Mouse (Mus musculus) hindbrain, embryonic 12.5 days (tissue): ENCODE results near the gene Ap3d1. TPM values are rescaled to one million over a fixed set of nuclear protein-coding genes. Genes with fewer than 3 reads are reported as not detected.

Experiments used
- ATAC-seq: fragments of 200-750 bp; cut with Nextera tagmentation; 2 replicates; pipeline ENCODE4 v1.8.0; 2017; ENCODE audit warnings: moderate TSS enrichment; ENCODE audit not compliant: low FRiP score
- H3K27ac ChIP-seq: fragments of 300-500 bp; sonication (generic); 2 replicates; pipeline ENCODE4 v1.5.1; 2016; ENCODE audit warnings: mild to moderate bottlenecking
- H3K27me3 ChIP-seq: fragments of 300-500 bp; sonication (generic); 2 replicates; pipeline ENCODE4 v1.6.1; 2016; ENCODE audit warnings: mild to moderate bottlenecking
- H3K36me3 ChIP-seq: fragments of 300-500 bp; sonication (generic); 2 replicates; pipeline ENCODE4 v1.6.1; 2016; ENCODE audit warnings: mild to moderate bottlenecking
- H3K4me1 ChIP-seq: fragments of 300-500 bp; sonication (generic); 2 replicates; pipeline ENCODE4 v1.6.1; 2016
- H3K4me2 ChIP-seq: fragments of 300-500 bp; sonication (generic); replicated peaks from 2 replicates; pipeline ENCODE4 v1.6.1; 2016; ENCODE audit warnings: mild to moderate bottlenecking
- H3K4me3 ChIP-seq: fragments of 300-500 bp; sonication (generic); 2 replicates; pipeline ENCODE4 v1.5.1; 2016; ENCODE audit warnings: mild to moderate bottlenecking
- H3K9ac ChIP-seq: fragments of 300-500 bp; sonication (generic); 2 replicates; pipeline ENCODE4 v1.6.1; 2016; ENCODE audit warnings: mild to moderate bottlenecking, moderate library complexity
- H3K9me3 ChIP-seq: fragments of 300-500 bp; sonication (generic); replicated peaks from 2 replicates; pipeline ENCODE4 v1.6.1; 2016; ENCODE audit warnings: mild to moderate bottlenecking
- WGBS: fragments of 180-500 bp; shearing (Covaris S2); methylation state at CpG from one replicate; pipeline ENCODE4 v1.1.7; 2016; 5-methylcytosine and 5-hydroxymethylcytosine counted together
- polyA plus RNA-seq: library from polyadenylated mRNA; unstranded; fragments of >200 nt; fragmentation: Nextera tagmentation; extraction: Ambion mirVana; gene quantifications from 2 replicates; pipeline ENCODE4 v1.2.1, GENCODE M21; 2016

Gene Ap3d1
- polyA plus RNA-seq, 1 experiment from 2014 or later = 101 TPM

DNA sequence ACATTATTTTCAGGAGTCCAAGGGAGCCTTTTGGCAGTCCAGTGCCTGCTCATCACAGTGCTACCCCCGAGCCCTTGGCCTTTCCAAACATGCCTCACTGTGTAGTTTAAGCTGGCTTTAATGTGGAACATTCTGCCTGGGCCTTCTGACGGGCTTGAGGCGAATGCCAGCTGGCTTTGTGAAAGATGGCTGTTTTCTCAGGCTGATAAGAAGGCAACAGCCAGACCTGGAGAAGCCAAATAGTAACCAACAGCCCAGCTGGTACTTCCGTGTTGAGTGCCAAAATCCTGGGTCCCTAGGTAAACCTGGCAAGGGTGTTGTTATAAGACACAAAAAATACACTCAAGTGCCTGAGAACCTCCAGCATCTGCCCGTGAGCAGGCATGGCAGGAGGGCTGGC lies 5.3 kb downstream of the Ap3d1 start:
- no peak overlapping the region for H3K4me3 ChIP-seq
- peaks cover 18% of the 10 kb centered on the region for H3K36me3 ChIP-seq
- H3K9me3 ChIP-seq = no peaks in the 10 kb centered on the region
- peaks cover 19% of the 10 kb centered on the region for H3K4me1 ChIP-seq
- ATAC-seq = no peak
- no peak overlapping the region for H3K27ac ChIP-seq
- H3K27me3 ChIP-seq = no peaks in the 10 kb centered on the region
- H3K9ac ChIP-seq = no peak overlapping the region
- 82% methylated on average over 5 of the region's 5 CpGs for WGBS
- H3K4me2 ChIP-seq = no peak overlapping the region

GRCm38 (mm10) chr10:80732611-80733101 lies 9.4 kb downstream of the Ap3d1 start:
- Histone ChIP-seq H3K4me2 (no peak overlapping the region), H3K36me3 (peaks cover 59% of the 10 kb centered on the region), H3K9me3 (no peaks in the 10 kb centered on the region), H3K27ac (no peak overlapping the region), H3K9ac (0 out of 2 replicates have a peak overlapping the region, but pooled peaks have one; percentile 8), H3K27me3 (no peaks in the 10 kb centered on the region), H3K4me1 (no peaks in the 10 kb centered on the region; the same call in 1 of the 2 replicates), H3K4me3 (no peak overlapping the region)
- ATAC-seq = no peak
- 93% methylated on average over 6 of the region's 6 CpGs for WGBS

GRCm38 (mm10) chr10:80727369-80728127 lies 14.5 kb downstream of the Ap3d1 start:
- Histone ChIP-seq H3K27me3 (no peaks in the 10 kb centered on the region), H3K4me2 (no peak overlapping the region), H3K36me3 (peaks cover 91% of the 10 kb centered on the region)

GRCm38 (mm10) chr10:80717281-80717680 lies 24.8 kb downstream of the Ap3d1 start:
- H3K4me1 ChIP-seq = no peaks in the 10 kb centered on the region
- no peak overlapping the region for H3K4me2 ChIP-seq
- no peaks in the 10 kb centered on the region for H3K9me3 ChIP-seq
- peaks cover 97% of the 10 kb centered on the region for H3K36me3 ChIP-seq
- H3K27ac ChIP-seq = no peak overlapping the region
- no peak overlapping the region for H3K9ac ChIP-seq
- ATAC-seq = no peak
- H3K4me3 ChIP-seq = no peak overlapping the region
- WGBS = 100% methylated on average over 1 of the region's 1 CpGs
- H3K27me3 ChIP-seq = no peaks in the 10 kb centered on the region

More at GRCm38 (mm10) chr10:80727369-80728127, 14.5 kb downstream of the Ap3d1 start:
- Histone ChIP-seq H3K4me1 (no peaks in the 10 kb centered on the region), H3K27ac (no peak overlapping the region), H3K9me3 (no peaks in the 10 kb centered on the region), H3K9ac (no peak overlapping the region), H3K4me3 (no peak overlapping the region)
- WGBS = 85% methylated on average over 5 of the region's 5 CpGs
- no peak for ATAC-seq

DNA sequence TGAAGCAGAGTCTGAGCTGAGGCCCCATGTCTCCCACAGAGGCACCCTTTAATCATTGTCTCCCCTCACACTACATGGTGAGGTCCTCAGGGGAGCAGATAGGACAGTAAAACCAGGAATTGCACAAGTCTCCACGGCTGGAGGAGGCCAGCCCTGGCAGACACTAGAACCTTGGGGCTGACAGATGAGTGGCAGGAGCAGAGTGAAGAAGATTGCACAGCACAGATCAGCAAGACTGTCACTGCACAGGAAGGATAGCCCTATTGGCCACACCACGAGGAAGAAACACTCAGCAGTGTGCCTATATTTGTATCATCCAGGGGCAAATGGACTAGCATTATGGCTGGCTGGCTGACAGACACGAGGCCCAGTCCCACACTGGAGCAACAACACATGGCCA lies 31.2 kb downstream of the Ap3d1 start:
- Histone ChIP-seq H3K9ac (no peak overlapping the region), H3K9me3 (no peaks in the 10 kb centered on the region), H3K4me3 (no peak overlapping the region), H3K36me3 (peaks cover 98% of the 10 kb centered on the region), H3K4me2 (no peak overlapping the region), H3K4me1 (no peaks in the 10 kb centered on the region), H3K27me3 (no peaks in the 10 kb centered on the region), H3K27ac (no peak overlapping the region)
- WGBS = 88% methylated on average over 3 of the region's 3 CpGs
- no peak for ATAC-seq

- H3K4me2 ChIP-seq = no peak overlapping the region
- peaks cover 21% of the 10 kb centered on the region for H3K4me1 ChIP-seq
- H3K4me3 ChIP-seq = no peak overlapping the region
- 89% methylated on average over 3 of the region's 3 CpGs for WGBS
- no peak for ATAC-seq
- H3K9ac ChIP-seq = no peak overlapping the region
- no peaks in the 10 kb centered on the region for H3K9me3 ChIP-seq
- peaks cover 54% of the 10 kb centered on the region for H3K36me3 ChIP-seq
- H3K27ac ChIP-seq = no peak overlapping the region
- H3K27me3 ChIP-seq = no peaks in the 10 kb centered on the region
Measured at GRCm38 (mm10) chr10:80705479-80705878, 36.6 kb downstream of the Ap3d1 start.

DNA sequence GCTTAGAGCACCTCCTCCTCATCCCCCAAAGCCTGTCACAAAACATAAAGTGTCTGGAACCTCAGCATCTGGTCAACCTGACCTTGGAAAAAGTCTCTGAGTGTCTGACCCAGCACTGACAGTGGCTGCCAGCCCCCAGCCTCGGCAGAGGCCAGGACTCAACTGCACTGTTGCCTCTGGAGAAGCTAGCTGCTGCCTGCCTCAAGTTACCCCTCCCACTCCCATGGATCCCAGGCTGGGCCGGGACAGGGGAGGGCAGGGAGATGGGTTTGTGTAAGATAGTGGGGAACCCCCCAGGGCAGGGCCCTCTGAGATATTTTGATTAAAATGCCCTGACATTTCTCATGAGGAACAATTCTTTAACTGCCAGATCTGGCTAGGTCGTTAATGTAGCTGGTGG lies 37.0 kb downstream of the Ap3d1 start:
- H3K27ac ChIP-seq = 0 out of 2 replicates have a peak overlapping the region, but pooled peaks have one; percentile 40
- no peaks in the 10 kb centered on the region for H3K9me3 ChIP-seq
- peaks cover 49% of the 10 kb centered on the region for H3K36me3 ChIP-seq
- no peak for ATAC-seq
- H3K9ac ChIP-seq = no peak overlapping the region
- H3K4me2 ChIP-seq = no peak overlapping the region
- WGBS = 78% methylated on average over 3 of the region's 3 CpGs
- H3K27me3 ChIP-seq = no peaks in the 10 kb centered on the region
- peaks cover 25% of the 10 kb centered on the region for H3K4me1 ChIP-seq
- H3K4me3 ChIP-seq = no peak overlapping the region

- no peak overlapping the region for H3K9ac ChIP-seq
Measured at GRCm38 (mm10) chr10:80704418-80704817, 37.6 kb downstream of the Ap3d1 start.

GRCm38 (mm10) chr10:80703643-80704042 lies 38.4 kb downstream of the Ap3d1 start:
- Histone ChIP-seq H3K36me3 (peaks cover 35% of the 10 kb centered on the region), H3K4me2 (peak overlapping the region; percentile 82), H3K4me1 (peaks cover 29% of the 10 kb centered on the region), H3K9me3 (no peaks in the 10 kb centered on the region), H3K27me3 (no peaks in the 10 kb centered on the region), H3K4me3 (peak overlapping the region; percentile 54), H3K9ac (peak overlapping the region; percentile 62), H3K27ac (no peak overlapping the region)
- 91% methylated on average over 5 of the region's 5 CpGs for WGBS
- no peak for ATAC-seq

More at GRCm38 (mm10) chr10:80704418-80704817, 37.6 kb downstream of the Ap3d1 start:
- peaks cover 29% of the 10 kb centered on the region for H3K4me1 ChIP-seq
- no peak overlapping the region for H3K27ac ChIP-seq
- ATAC-seq = no peak
- 81% methylated on average over 5 of the region's 5 CpGs for WGBS
- H3K9me3 ChIP-seq = no peaks in the 10 kb centered on the region
- no peak overlapping the region for H3K4me2 ChIP-seq
- no peaks in the 10 kb centered on the region for H3K27me3 ChIP-seq
- H3K4me3 ChIP-seq = no peak overlapping the region
- H3K36me3 ChIP-seq = peaks cover 43% of the 10 kb centered on the region

DNA sequence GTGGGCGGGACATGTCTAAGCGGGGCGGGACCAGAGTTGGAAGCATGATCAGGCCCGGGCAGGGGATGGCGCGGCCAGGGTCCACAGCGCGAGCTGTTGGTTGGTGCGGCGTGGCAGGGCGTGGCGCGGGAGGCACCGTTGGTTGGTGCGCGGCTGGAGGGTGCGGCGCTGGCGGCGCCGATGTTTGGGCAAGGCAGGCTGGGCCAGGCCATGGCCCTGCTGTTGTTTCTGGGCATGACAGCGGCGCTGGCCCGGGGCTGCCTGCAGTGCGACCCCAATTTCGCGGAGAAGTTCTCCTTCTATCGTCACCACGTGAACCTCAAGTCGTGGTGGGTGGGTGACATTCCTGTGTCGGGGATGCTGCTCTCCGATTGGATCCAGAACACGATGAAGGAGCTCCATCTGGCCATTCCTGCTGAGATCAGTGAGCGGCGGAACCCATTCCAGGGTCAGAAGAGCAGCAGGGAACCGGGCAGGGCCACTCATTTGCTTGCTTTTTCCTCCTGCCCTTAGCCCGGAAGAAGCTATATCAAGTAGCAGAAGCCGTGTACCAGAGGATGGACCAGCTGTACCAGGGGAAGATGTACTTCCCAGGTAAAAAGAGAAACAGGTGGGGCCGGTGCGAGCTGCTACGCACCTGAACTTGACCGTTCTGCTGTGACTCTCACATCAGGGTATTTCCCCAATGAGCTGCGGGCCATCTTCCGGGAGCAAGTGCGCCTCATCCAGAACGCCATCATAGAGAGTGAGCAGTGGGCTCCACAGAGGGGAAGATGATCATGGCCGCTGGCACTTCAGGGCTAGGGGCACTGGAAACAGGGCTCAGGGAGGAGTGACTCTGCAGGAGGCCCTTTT lies 39.3 kb downstream of the Ap3d1 start:
- Histone ChIP-seq H3K36me3 (peaks cover 27% of the 10 kb centered on the region), H3K4me2 (peak overlapping the region; percentile 82), H3K9me3 (no peaks in the 10 kb centered on the region), H3K27me3 (no peaks in the 10 kb centered on the region), H3K27ac (peak overlapping the region; percentile 84), H3K9ac (peak overlapping the region; percentile 62), H3K4me1 (peaks cover 29% of the 10 kb centered on the region), H3K4me3 (peak overlapping the region; percentile 54)
- WGBS = 3% methylated on average over 47 of the region's 47 CpGs
- ATAC-seq = peak; percentile 89

- Histone ChIP-seq H3K4me3 (peak within 1 kb of the TSS; percentile 54), H3K4me2 (peak within 1 kb of the TSS; percentile 82), H3K9ac (peak within 1 kb of the TSS; percentile 65), H3K27me3 (no peaks in the 10 kb centered on the region), H3K9me3 (no peaks in the 10 kb centered on the region), H3K27ac (peak within 1 kb of the TSS; percentile 84), H3K36me3 (peaks cover 18% of the 10 kb centered on the region), H3K4me1 (peaks cover 29% of the 10 kb centered on the region)
- peak; percentile 97 for ATAC-seq
- under 1% methylated on average over 58 of the region's 59 CpGs for WGBS
Measured at GRCm38 (mm10) chr10:80701721-80702535, 40.1 kb downstream of the Ap3d1 start, which contains the start of the genes Mob3a and Izumo4. Gene Mob3a (minus strand): TSS chr10:80701977. Gene Izumo4 (plus strand): TSS chr10:80702184.
